Mouse (Mus musculus): ENCODE data around the gene Atp10a. TPM values are rescaled to one million over a fixed set of nuclear protein-coding genes. Genes with fewer than 3 reads are reported as not detected.

Atp10a gene
- polyA plus RNA-seq (2014; fragmentation: Nextera tagmentation; extraction: Ambion mirVana), result 1.8 and 1.9 TPM in 2 replicates

DNA sequence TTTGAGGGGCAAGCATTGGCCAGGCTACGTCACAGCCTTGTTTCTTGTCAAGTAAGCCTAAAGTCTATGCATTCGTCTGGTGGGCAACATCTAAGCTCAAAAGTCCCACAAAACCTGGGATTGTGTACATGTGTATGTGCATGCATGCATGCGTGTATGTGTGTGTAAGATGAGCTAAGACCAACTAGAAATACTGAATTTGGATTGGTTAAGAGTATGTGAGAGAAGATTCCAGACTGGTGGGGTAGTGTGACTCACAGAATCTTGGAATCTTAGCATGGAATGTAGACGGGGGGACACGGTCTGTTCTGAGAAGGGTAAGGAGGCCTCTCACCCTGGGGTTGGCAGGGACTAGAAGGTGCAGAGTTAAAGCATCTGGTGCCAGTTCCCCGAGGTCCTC, at the start of gene Atp10a:
TSS of gene Atp10a (plus strand) at position 301 of the 400 bp plus-strand sequence.
- no peak within 1 kb of the TSS for H3K4me3 ChIP-seq (ENCODE audit: control insufficient read depth in 1 of 2, insufficient read depth in 1 of 2, low read depth in 1 of 2, low read length in 2 of 2)
- 75% methylated on average over 6 of the region's 6 CpGs for WGBS
- no peak within 1 kb of the TSS for H3K4me2 ChIP-seq (ENCODE audit: low read length)
- no peaks in the 10 kb centered on the region for H3K9me3 ChIP-seq (ENCODE audit: control insufficient read depth, low read length)
- H3K27ac ChIP-seq (replicated peaks in 1 of 2; ENCODE audit: control insufficient read depth in 1 of 2, insufficient read depth in 1 of 2, low read depth in 2 of 2, low read length in 2 of 2), result no peak within 1 kb of the TSS
- H3K4me1 ChIP-seq (ENCODE audit: control insufficient read depth in 2 of 2, insufficient read depth in 2 of 2, low read length in 2 of 2), result peaks cover 0 to 3% of the 10 kb centered on the region in 2 experiments; a peak in 1 of 4 replicates
- H3K36me3 ChIP-seq (ENCODE audit: control insufficient read depth, insufficient read depth, low read length), result no peaks in the 10 kb centered on the region
- no peaks in the 10 kb centered on the region for H3K27me3 ChIP-seq (ENCODE audit: control insufficient read depth, insufficient read depth, low read length)
- no peak within 1 kb of the TSS for H3K9ac ChIP-seq (ENCODE audit: low read length)
- no peak for ATAC-seq (ENCODE audit: insufficient number of reproducible peaks, insufficient read depth, low FRiP score, low read depth)

DNA sequence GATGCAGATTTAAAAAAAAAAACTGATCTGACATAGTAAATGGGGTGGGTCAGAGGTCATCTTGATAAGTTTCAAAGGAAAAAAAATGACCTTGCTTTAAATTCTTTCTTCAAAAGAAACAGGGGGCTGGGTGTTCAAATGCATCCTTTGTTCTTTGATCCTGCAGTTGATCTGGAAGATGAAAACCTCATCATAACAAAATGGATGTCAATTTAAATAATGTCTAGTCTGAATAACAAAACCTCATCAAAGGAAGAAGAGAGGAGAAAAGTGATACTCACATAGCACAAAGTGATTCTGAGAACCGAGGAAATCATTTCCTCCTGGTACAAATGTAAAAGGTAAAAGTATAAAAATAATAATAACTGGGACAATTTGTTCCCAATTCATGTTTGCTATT, 37.9 kb upstream of the Atp10a start:
- Histone ChIP-seq H3K4me1 (ENCODE audit: control insufficient read depth in 2 of 2, insufficient read depth in 2 of 2, low read length in 2 of 2) (no peaks in the 10 kb centered on the region), H3K4me3 (ENCODE audit: control insufficient read depth in 1 of 2, insufficient read depth in 1 of 2, low read depth in 1 of 2, low read length in 2 of 2) (no peak overlapping the region), H3K36me3 (ENCODE audit: control insufficient read depth, insufficient read depth, low read length) (no peaks in the 10 kb centered on the region), H3K27me3 (ENCODE audit: control insufficient read depth, insufficient read depth, low read length) (no peaks in the 10 kb centered on the region), H3K9ac (ENCODE audit: low read length) (no peak overlapping the region), H3K4me2 (ENCODE audit: low read length) (no peak overlapping the region), H3K27ac (replicated peaks in 1 of 2; ENCODE audit: control insufficient read depth in 1 of 2, insufficient read depth in 1 of 2, low read depth in 2 of 2, low read length in 2 of 2) (no peak overlapping the region), H3K9me3 (ENCODE audit: control insufficient read depth, low read length) (no peaks in the 10 kb centered on the region)
- no peak for ATAC-seq (ENCODE audit: insufficient number of reproducible peaks, insufficient read depth, low FRiP score, low read depth)
- WGBS, result 79% methylated on average over 1 of the region's 1 CpGs

GRCm38 (mm10) chr7:58626305-58627155, 29.4 kb upstream of the Atp10a start:
- no peaks in the 10 kb centered on the region for H3K27me3 ChIP-seq (ENCODE audit: control insufficient read depth, insufficient read depth, low read length)
- H3K9me3 ChIP-seq (ENCODE audit: control insufficient read depth, low read length), result no peaks in the 10 kb centered on the region
- H3K9ac ChIP-seq (ENCODE audit: low read length), result no peak overlapping the region
- ATAC-seq (ENCODE audit: insufficient number of reproducible peaks, insufficient read depth, low FRiP score, low read depth), result no peak
- no peak overlapping the region for H3K27ac ChIP-seq (replicated peaks in 1 of 2; ENCODE audit: control insufficient read depth in 1 of 2, insufficient read depth in 1 of 2, low read depth in 2 of 2, low read length in 2 of 2)
- no peak overlapping the region for H3K4me3 ChIP-seq (ENCODE audit: control insufficient read depth in 1 of 2, insufficient read depth in 1 of 2, low read depth in 1 of 2, low read length in 2 of 2)
- H3K36me3 ChIP-seq (ENCODE audit: control insufficient read depth, insufficient read depth, low read length), result no peaks in the 10 kb centered on the region
- no peak overlapping the region for H3K4me2 ChIP-seq (ENCODE audit: low read length)
- WGBS, result 73% methylated on average over 9 of the region's 9 CpGs
- no peaks in the 10 kb centered on the region for H3K4me1 ChIP-seq (ENCODE audit: control insufficient read depth in 2 of 2, insufficient read depth in 2 of 2, low read length in 2 of 2)

DNA sequence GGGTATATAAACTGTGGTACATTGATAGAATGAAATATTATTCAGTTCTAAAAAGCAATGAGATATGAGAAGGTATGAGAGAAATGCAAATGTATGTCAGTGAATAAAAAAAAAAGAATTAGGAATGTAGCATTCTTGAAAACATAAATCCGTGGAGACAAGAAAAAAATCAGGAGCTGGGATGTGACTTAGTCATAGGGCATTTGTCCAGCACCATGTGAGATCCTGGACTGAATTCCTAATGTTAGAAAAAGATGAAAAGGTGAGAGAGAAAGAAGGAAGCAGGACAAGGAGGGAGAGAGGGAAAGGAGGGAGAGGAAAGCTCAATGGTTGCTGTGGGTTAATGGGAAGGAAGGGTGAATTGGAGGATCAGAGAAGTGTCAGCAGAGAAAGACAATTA, 28.6 kb upstream of the Atp10a start:
- 72% methylated on average over 1 of the region's 1 CpGs for WGBS

DNA sequence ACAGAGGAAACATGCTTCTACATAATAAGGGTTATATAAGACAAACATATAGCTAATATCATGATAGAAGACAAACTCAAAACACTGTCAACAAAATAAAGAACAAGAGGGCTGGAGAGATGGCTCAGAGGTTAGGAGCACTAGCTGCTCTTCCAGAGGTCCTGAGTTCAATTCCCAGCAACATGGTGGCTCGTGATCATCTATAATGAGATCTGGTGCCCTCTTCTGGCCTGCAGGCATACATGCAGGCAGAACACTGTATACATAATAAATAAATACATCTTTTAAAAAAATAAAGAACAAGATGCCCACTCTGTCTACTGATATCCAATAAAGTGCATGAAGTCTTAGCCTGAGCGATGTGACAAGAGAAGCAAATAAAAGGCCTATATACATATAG, 26.7 kb upstream of the Atp10a start:
- Histone ChIP-seq H3K27ac (replicated peaks in 1 of 2; ENCODE audit: control insufficient read depth in 1 of 2, insufficient read depth in 1 of 2, low read depth in 2 of 2, low read length in 2 of 2) (no peak overlapping the region), H3K4me2 (ENCODE audit: low read length) (no peak overlapping the region)
- 75% methylated on average over 2 of the region's 2 CpGs for WGBS

More for the DNA sequence above, 28.6 kb upstream of the Atp10a start:
- no peak for ATAC-seq (ENCODE audit: insufficient number of reproducible peaks, insufficient read depth, low FRiP score, low read depth)
- Histone ChIP-seq H3K4me1 (ENCODE audit: control insufficient read depth in 2 of 2, insufficient read depth in 2 of 2, low read length in 2 of 2) (no peaks in the 10 kb centered on the region), H3K4me3 (ENCODE audit: control insufficient read depth in 1 of 2, insufficient read depth in 1 of 2, low read depth in 1 of 2, low read length in 2 of 2) (no peak overlapping the region), H3K36me3 (ENCODE audit: control insufficient read depth, insufficient read depth, low read length) (no peaks in the 10 kb centered on the region), H3K27me3 (ENCODE audit: control insufficient read depth, insufficient read depth, low read length) (no peaks in the 10 kb centered on the region), H3K9ac (ENCODE audit: low read length) (no peak overlapping the region), H3K4me2 (ENCODE audit: low read length) (no peak overlapping the region), H3K9me3 (ENCODE audit: control insufficient read depth, low read length) (no peaks in the 10 kb centered on the region), H3K27ac (replicated peaks in 1 of 2; ENCODE audit: control insufficient read depth in 1 of 2, insufficient read depth in 1 of 2, low read depth in 2 of 2, low read length in 2 of 2) (no peak overlapping the region)

GRCm38 (mm10) chr7:58633683-58634082, 22.3 kb upstream of the Atp10a start:
- ATAC-seq (ENCODE audit: insufficient number of reproducible peaks, insufficient read depth, low FRiP score, low read depth), result no peak
- Histone ChIP-seq H3K36me3 (ENCODE audit: control insufficient read depth, insufficient read depth, low read length) (no peaks in the 10 kb centered on the region), H3K27me3 (ENCODE audit: control insufficient read depth, insufficient read depth, low read length) (no peaks in the 10 kb centered on the region), H3K4me3 (ENCODE audit: control insufficient read depth in 1 of 2, insufficient read depth in 1 of 2, low read depth in 1 of 2, low read length in 2 of 2) (no peak overlapping the region), H3K4me2 (ENCODE audit: low read length) (no peak overlapping the region), H3K9me3 (ENCODE audit: control insufficient read depth, low read length) (no peaks in the 10 kb centered on the region), H3K4me1 (ENCODE audit: control insufficient read depth in 2 of 2, insufficient read depth in 2 of 2, low read length in 2 of 2) (no peaks in the 10 kb centered on the region), H3K9ac (ENCODE audit: low read length) (no peak overlapping the region), H3K27ac (replicated peaks in 1 of 2; ENCODE audit: control insufficient read depth in 1 of 2, insufficient read depth in 1 of 2, low read depth in 2 of 2, low read length in 2 of 2) (no peak overlapping the region)
- WGBS, result 63% methylated on average over 1 of the region's 1 CpGs

More for the DNA sequence above, 26.7 kb upstream of the Atp10a start:
- Histone ChIP-seq H3K9me3 (ENCODE audit: control insufficient read depth, low read length) (no peaks in the 10 kb centered on the region), H3K4me1 (ENCODE audit: control insufficient read depth in 2 of 2, insufficient read depth in 2 of 2, low read length in 2 of 2) (no peaks in the 10 kb centered on the region), H3K4me3 (ENCODE audit: control insufficient read depth in 1 of 2, insufficient read depth in 1 of 2, low read depth in 1 of 2, low read length in 2 of 2) (no peak overlapping the region), H3K27me3 (ENCODE audit: control insufficient read depth, insufficient read depth, low read length) (no peaks in the 10 kb centered on the region), H3K9ac (ENCODE audit: low read length) (no peak overlapping the region), H3K36me3 (ENCODE audit: control insufficient read depth, insufficient read depth, low read length) (no peaks in the 10 kb centered on the region)
- ATAC-seq (ENCODE audit: insufficient number of reproducible peaks, insufficient read depth, low FRiP score, low read depth), result no peak

- no peaks in the 10 kb centered on the region for H3K9me3 ChIP-seq (ENCODE audit: control insufficient read depth, low read length)
- WGBS, result 83% methylated on average over 2 of the region's 2 CpGs
- no peak for ATAC-seq (ENCODE audit: insufficient number of reproducible peaks, insufficient read depth, low FRiP score, low read depth)
Observed at GRCm38 (mm10) chr7:58639676-58640075, 16.3 kb upstream of the Atp10a start.

More at GRCm38 (mm10) chr7:58639676-58640075, 16.3 kb upstream of the Atp10a start:
- Histone ChIP-seq H3K4me2 (ENCODE audit: low read length) (no peak overlapping the region), H3K4me1 (ENCODE audit: control insufficient read depth in 2 of 2, insufficient read depth in 2 of 2, low read length in 2 of 2) (no peaks in the 10 kb centered on the region), H3K27me3 (ENCODE audit: control insufficient read depth, insufficient read depth, low read length) (no peaks in the 10 kb centered on the region), H3K27ac (replicated peaks in 1 of 2; ENCODE audit: control insufficient read depth in 1 of 2, insufficient read depth in 1 of 2, low read depth in 2 of 2, low read length in 2 of 2) (no peak overlapping the region), H3K4me3 (ENCODE audit: control insufficient read depth in 1 of 2, insufficient read depth in 1 of 2, low read depth in 1 of 2, low read length in 2 of 2) (no peak overlapping the region), H3K36me3 (ENCODE audit: control insufficient read depth, insufficient read depth, low read length) (no peaks in the 10 kb centered on the region), H3K9ac (ENCODE audit: low read length) (no peak overlapping the region)

All from heart, embryonic 14.5 days (tissue).